ENCODE assay signal across 9 mouse cellular contexts in the genomic region with DNA sequence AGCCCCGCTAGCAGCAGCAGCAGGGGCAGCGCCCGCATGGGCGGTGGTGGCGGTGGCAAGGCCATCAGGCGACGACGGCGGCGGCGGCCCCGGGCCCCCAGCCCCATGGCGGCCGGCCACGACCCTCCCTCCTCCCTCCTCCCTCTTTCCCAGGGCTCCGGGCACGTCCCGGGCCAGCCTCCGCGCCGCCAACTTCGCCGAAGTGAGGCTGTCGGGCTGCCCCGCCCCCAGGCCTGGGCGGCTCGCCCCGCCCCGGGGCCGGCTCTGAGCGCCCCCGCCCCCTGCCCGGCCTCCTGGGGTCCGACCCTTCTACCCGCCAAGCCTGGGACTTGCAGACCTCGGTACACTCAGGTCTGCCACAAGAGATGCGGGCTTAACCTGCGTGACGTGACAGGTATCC. TPM values are rescaled to one million over a fixed set of nuclear protein-coding genes. Genes with fewer than 3 reads are reported as not detected.
DNase-seq lines count a peak whose midpoint lies in the region; ATAC-seq and TF ChIP-seq lines count a peak whose summit lies in the region.
"Had no signal": no experiment of that assay in that cellular context is flagged by ENCODE, and none has a peak within 500 bp of the region (broad histone marks: within the 10 kb centered on the region; RNA-seq: fewer than 3 reads in every experiment).

A gene (minus strand): TSS at position 166 of the 400 bp plus-strand sequence.

- H3K27me3 ChIP-seq in intestine, embryonic 15.5 days (replicated peaks) = no peaks in the 10 kb centered on the region
- H3K27me3 ChIP-seq in lung, embryonic 14.5 days (ENCODE audit: insufficient read depth, low read length) = no peaks in the 10 kb centered on the region; the same call in 1 of the 2 replicates
- peaks cover 10% of the 10 kb centered on the region for H3K27me3 ChIP-seq in small intestine, adult 2 months (ENCODE audit: control insufficient read depth, insufficient read depth, low read length)

- H3K4me3 ChIP-seq in intestine, embryonic 15.5 days (replicated peaks) = peak within 1 kb of the TSS; percentile 75
- peak within 1 kb of the TSS; percentile 72 for H3K4me3 ChIP-seq in lung, embryonic 14.5 days (ENCODE audit: low read depth, low read length)
- H3K4me3 ChIP-seq in small intestine, adult 2 months (ENCODE audit: low read depth, low read length) = peak within 1 kb of the TSS; percentile 58

- peak within 1 kb of the TSS; percentile 82 for H3K27ac ChIP-seq in intestine, embryonic 15.5 days
- H3K27ac ChIP-seq in lung, embryonic 14.5 days (ENCODE audit: low read depth) = peak within 1 kb of the TSS; percentile 94
- no peak within 1 kb of the TSS for H3K27ac ChIP-seq in small intestine, adult 2 months (ENCODE audit: insufficient read depth, low read depth, low read length)
- H3K27ac ChIP-seq: macrophage had no signal

- peaks cover 35% of the 10 kb centered on the region for H3K4me1 ChIP-seq in intestine, embryonic 15.5 days (replicated peaks)
- H3K4me1 ChIP-seq in lung, embryonic 14.5 days (ENCODE audit: insufficient read depth) = peaks cover 17% of the 10 kb centered on the region
- peaks cover 24% of the 10 kb centered on the region for H3K4me1 ChIP-seq in small intestine, adult 2 months (ENCODE audit: control insufficient read depth, insufficient read depth, insufficient read length, low read length)

- DNase-seq in cerebellum, postnatal 4 days (ENCODE audit: low spot score in 2 of 2) = peak; percentile 37 to 60
- DNase-seq in cerebellum, adult 18-20 months = no peak
- peak; percentile 45 to 73 for DNase-seq in adrenal gland, postnatal 36 days
- peak; percentile 70 to 78 for DNase-seq in gastrocnemius, postnatal 4 days (ENCODE audit: low spot score in 2 of 2)
- DNase-seq in lung, embryonic 14.5 days = peak; percentile 91

- TF ChIP-seq POLR2A in small intestine, adult 2 months (IDR thresholded peaks at IDR 0.05; ENCODE audit: low read depth, low read length) = no peak

- peak; percentile 54 for ATAC-seq in intestine, embryonic 15.5 days
- ATAC-seq in lung, embryonic 14.5 days (ENCODE audit: insufficient read depth) = peak; percentile 63
- ATAC-seq in granulocyte monocyte progenitor cell, adult 5-6 weeks (replicated peaks; ENCODE audit: poor library complexity, severe bottlenecking) = no peak

- H3K9me3 ChIP-seq in intestine, embryonic 15.5 days = no peaks in the 10 kb centered on the region
- H3K9me3 ChIP-seq in lung, embryonic 14.5 days (ENCODE audit: low read depth, low read length) = no peaks in the 10 kb centered on the region

- no peak for TF ChIP-seq CTCF in lung, embryonic 14.5 days (IDR thresholded peaks at IDR 0.05; ENCODE audit: low read depth)
- no peak for TF ChIP-seq CTCF in small intestine, adult 2 months (IDR thresholded peaks at IDR 0.05; ENCODE audit: extremely low read depth, insufficient read length, insufficient replicate concordance, low read depth, low read length)

- no peaks in the 10 kb centered on the region for H3K36me3 ChIP-seq in intestine, embryonic 15.5 days
- H3K36me3 ChIP-seq in lung, embryonic 14.5 days (ENCODE audit: insufficient read depth) = 0 out of 2 replicates have a peak, but pooled peaks cover 4% of the 10 kb centered on the region
- H3K36me3 ChIP-seq in small intestine, adult 2 months (ENCODE audit: control insufficient read depth, insufficient read depth, low read length) = no peaks in the 10 kb centered on the region

- whole genome bisulfite sequencing in intestine, embryonic 15.5 days = under 1% methylated on average over 30 of the region's 39 CpGs
- under 1% methylated on average over 28 of the region's 39 CpGs for WGBS in lung, embryonic 14.5 days
- 2% methylated on average over 38 of the region's 39 CpGs for WGBS in small intestine, adult 2 months

- H3K9ac ChIP-seq in intestine, embryonic 15.5 days = peak within 1 kb of the TSS; percentile 77
- peak within 1 kb of the TSS; percentile 76 for H3K9ac ChIP-seq in lung, embryonic 14.5 days

- H3K4me2 ChIP-seq in intestine, embryonic 15.5 days (replicated peaks) = peak within 1 kb of the TSS; percentile 96
- peak within 1 kb of the TSS; percentile 82 for H3K4me2 ChIP-seq in lung, embryonic 14.5 days

RNA-seq across cellular contexts. Expression of the gene that starts here (rescaled TPM):
- 10 to 100 TPM in 1 of 2 experiments, 1 to 10 TPM in 1; 8.1 to 13.0 TPM for total RNA-seq in adrenal gland, postnatal 36 days (2021)
- 10 to 100 TPM; 68.4 to 68.9 TPM for total RNA-seq in gastrocnemius, postnatal 4 days (2021)
- 8.1 and 8.3 TPM in 2 replicates for polyA plus RNA-seq in intestine, embryonic 15.5 days (2015; fragmentation: Nextera tagmentation; extraction: Ambion mirVana)
- 19.4 and 21.7 TPM in 2 replicates for polyA plus RNA-seq in lung, embryonic 14.5 days (2014; fragmentation: Nextera tagmentation; extraction: Ambion mirVana)
- polyA plus RNA-seq in small intestine, adult 2 months (2012; rRNA removed) = 6.1 and 8.3 TPM in 2 replicates
- total RNA-seq in granulocyte monocyte progenitor cell, adult 5-6 weeks (2014; fragmentation: Nextera tagmentation) = not detected in 2 replicates
- not detected in 2 replicates for total RNA-seq in granulocyte monocyte progenitor cell, adult 5-6 weeks (2017)
- polyA plus RNA-seq: macrophage had no signal

Comparison
In these comparisons a context has a peak if more than half of its experiments do, and no peak if none do; other contexts are left out.
1. RNA of the gene that starts here (total RNA-seq): 68.4 to 68.9 TPM in gastrocnemius, postnatal 4 days and 8.1 to 13.0 TPM in adrenal gland, postnatal 36 days; not detected in granulocyte monocyte progenitor cell, adult 5-6 weeks; every median in the first group is over 4 times any median in the second.
2. RNA of the gene that starts here (total RNA-seq): 68.4 to 68.9 TPM in gastrocnemius, postnatal 4 days; 8.1 to 13.0 TPM in adrenal gland, postnatal 36 days; every median in the first group is over 4 times any median in the second.
3. DNase-seq: peak in cerebellum, postnatal 4 days (2 of 2), adrenal gland, postnatal 36 days (2 of 2), gastrocnemius, postnatal 4 days (2 of 2) and lung, embryonic 14.5 days (single experiment); none in cerebellum, adult 18-20 months (0 of 2).
4. Peak in every context shown above with its lines, with median percentiles within 50 percentile points of each other: H3K4me3 ChIP-seq.